Mouse (Mus musculus) thymus, adult 2 months (tissue): ENCODE results near the gene Mon2.

Experiments
- CTCF ChIP-seq: fragments of 200-500 bp; IDR thresholded peaks from 2 replicates; pipeline ENCODE4 v1.5.1; 2012; ENCODE audit warnings: mild to moderate bottlenecking, control low read depth, low read length, moderate library complexity, borderline replicate concordance; ENCODE audit not compliant: control insufficient read depth, poor library complexity, insufficient read depth; ENCODE audit errors: extremely low read depth
- POLR2A ChIP-seq: fragments of 200-500 bp; IDR thresholded peaks from 2 replicates; pipeline ENCODE4 v1.6.1; 2012; ENCODE audit warnings: mild to moderate bottlenecking, low read length, control low read depth, moderate library complexity; ENCODE audit not compliant: control insufficient read depth, poor library complexity, insufficient read depth; ENCODE audit errors: extremely low read depth

DNA sequence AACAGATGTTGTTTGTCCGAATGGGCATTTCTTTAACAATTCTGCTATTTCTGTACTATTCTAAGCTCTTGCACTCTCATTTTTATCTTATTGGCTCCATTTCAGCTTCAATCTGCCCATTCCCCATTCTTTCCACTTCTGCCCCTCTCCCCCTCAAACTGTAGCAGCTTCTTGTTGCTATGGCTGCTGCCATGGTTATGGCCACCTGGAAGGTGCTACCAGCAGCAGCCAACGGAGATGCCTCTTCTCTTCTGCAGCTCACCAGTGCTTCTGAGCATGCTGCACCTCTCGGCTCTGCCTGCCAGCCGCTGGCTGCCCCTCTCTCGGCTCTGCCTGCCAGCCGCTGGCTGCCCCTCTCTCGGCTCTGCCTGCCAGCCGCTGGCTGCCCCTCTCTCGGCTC lies 8.0 kb upstream of the Mon2 start:
- TF ChIP-seq CTCF: no peak
- no peak for TF ChIP-seq POLR2A
